Mouse (Mus musculus) retina, postnatal 7 days (tissue): ENCODE measurements around the gene Lifr.

Experiments used
- DNase-seq: peaks from one replicate; pipeline ENCODE4 v3.0.0-alpha.2; 2012; ENCODE audit warnings: low read depth, low spot score

Lifr gene

GRCm38 (mm10) chr15:7090211-7090765 is at the start of gene Lifr:
TSS of gene Lifr (plus strand) at chr15:7090614.
- DNase-seq, result no peak

GRCm38 (mm10) chr15:7044081-7044749 is 46.2 kb upstream of the Lifr start:
- DNase-seq, result no peak

GRCm38 (mm10) chr15:7045056-7045455 is 45.4 kb upstream of the Lifr start:
- DNase-seq, result no peak

GRCm38 (mm10) chr15:7047931-7048330 is 42.5 kb upstream of the Lifr start:
- DNase-seq, result no peak

GRCm38 (mm10) chr15:7048916-7049315 is 41.5 kb upstream of the Lifr start:
- no peak for DNase-seq

GRCm38 (mm10) chr15:7051666-7052065 is 38.7 kb upstream of the Lifr start:
- DNase-seq, result no peak

GRCm38 (mm10) chr15:7052117-7052516 is 38.3 kb upstream of the Lifr start:
- DNase-seq, result no peak

GRCm38 (mm10) chr15:7056851-7057250 is 33.6 kb upstream of the Lifr start:
- no peak for DNase-seq

- no peak for DNase-seq
Measured at GRCm38 (mm10) chr15:7060522-7060921, 29.9 kb upstream of the Lifr start.

- no peak for DNase-seq
Measured at GRCm38 (mm10) chr15:7061995-7062697, 28.3 kb upstream of the Lifr start.

- no peak for DNase-seq
Measured at GRCm38 (mm10) chr15:7062698-7063009, 27.8 kb upstream of the Lifr start.

- no peak for DNase-seq
Measured at GRCm38 (mm10) chr15:7063521-7064240, 26.7 kb upstream of the Lifr start.

- DNase-seq, result no peak
Measured at GRCm38 (mm10) chr15:7064992-7065523, 25.4 kb upstream of the Lifr start.

GRCm38 (mm10) chr15:7065624-7066023 is 24.8 kb upstream of the Lifr start:
- DNase-seq, result no peak

GRCm38 (mm10) chr15:7066752-7067151 is 23.7 kb upstream of the Lifr start:
- no peak for DNase-seq

GRCm38 (mm10) chr15:7069374-7069773 is 21.0 kb upstream of the Lifr start:
- DNase-seq, result no peak

GRCm38 (mm10) chr15:7070199-7070794 is 20.1 kb upstream of the Lifr start:
- no peak for DNase-seq

- DNase-seq, result no peak
Measured at GRCm38 (mm10) chr15:7073269-7073668, 17.1 kb upstream of the Lifr start.

GRCm38 (mm10) chr15:7075185-7075584 is 15.2 kb upstream of the Lifr start:
- no peak for DNase-seq

- DNase-seq, result no peak
Measured at GRCm38 (mm10) chr15:7078356-7078755, 12.1 kb upstream of the Lifr start.

- no peak for DNase-seq
Measured at GRCm38 (mm10) chr15:7079631-7080337, 10.6 kb upstream of the Lifr start.
